Mouse (Mus musculus): ENCODE results near the gene Tnrc18. TPM values are rescaled to one million over a fixed set of nuclear protein-coding genes. Genes with fewer than 3 reads are reported as not detected.
A peak's percentile ranks its signal among the peaks of the same experiment; 100 is the strongest.

Tnrc18 gene
- polyA plus RNA-seq, 1 experiment from 2014 or later, result 61.2 TPM

DNA sequence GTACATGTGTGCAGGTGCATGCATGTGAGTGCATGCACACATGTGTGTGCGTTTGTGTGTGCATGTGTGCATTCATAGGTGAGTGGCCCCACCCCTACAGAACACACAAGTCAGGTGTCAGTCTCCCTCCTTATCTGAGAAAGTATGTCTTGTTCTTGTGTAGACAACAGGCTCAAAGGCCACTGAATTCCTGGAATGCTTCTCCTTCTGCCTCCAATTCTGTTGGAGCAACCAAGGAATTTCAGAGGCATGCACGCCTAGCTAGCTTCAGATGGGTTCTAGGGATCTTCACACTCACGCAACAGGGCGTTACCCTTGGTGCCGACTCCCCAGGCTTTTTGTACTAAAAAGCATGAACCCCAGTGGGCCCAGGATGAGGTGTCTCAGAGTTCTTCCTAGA is 47.8 kb downstream of the Tnrc18 start:
- 82% methylated on average over 5 of the region's 5 CpGs for WGBS
- Histone ChIP-seq H3K27me3 (no peaks in the 10 kb centered on the region), H3K4me2 (no peak overlapping the region), H3K4me1 (replicated peaks) (peaks cover 23% of the 10 kb centered on the region), H3K4me3 (replicated peaks) (no peak overlapping the region), H3K9ac (replicated peaks) (no peak overlapping the region), H3K27ac (peak overlapping the region; percentile 59; the same call in 1 of the 2 replicates), H3K9me3 (no peaks in the 10 kb centered on the region), H3K36me3 (peaks cover 97% of the 10 kb centered on the region)
- no peak for ATAC-seq (ENCODE audit: insufficient number of reproducible peaks, insufficient read depth, low FRiP score, low TSS enrichment, low read depth)

DNA sequence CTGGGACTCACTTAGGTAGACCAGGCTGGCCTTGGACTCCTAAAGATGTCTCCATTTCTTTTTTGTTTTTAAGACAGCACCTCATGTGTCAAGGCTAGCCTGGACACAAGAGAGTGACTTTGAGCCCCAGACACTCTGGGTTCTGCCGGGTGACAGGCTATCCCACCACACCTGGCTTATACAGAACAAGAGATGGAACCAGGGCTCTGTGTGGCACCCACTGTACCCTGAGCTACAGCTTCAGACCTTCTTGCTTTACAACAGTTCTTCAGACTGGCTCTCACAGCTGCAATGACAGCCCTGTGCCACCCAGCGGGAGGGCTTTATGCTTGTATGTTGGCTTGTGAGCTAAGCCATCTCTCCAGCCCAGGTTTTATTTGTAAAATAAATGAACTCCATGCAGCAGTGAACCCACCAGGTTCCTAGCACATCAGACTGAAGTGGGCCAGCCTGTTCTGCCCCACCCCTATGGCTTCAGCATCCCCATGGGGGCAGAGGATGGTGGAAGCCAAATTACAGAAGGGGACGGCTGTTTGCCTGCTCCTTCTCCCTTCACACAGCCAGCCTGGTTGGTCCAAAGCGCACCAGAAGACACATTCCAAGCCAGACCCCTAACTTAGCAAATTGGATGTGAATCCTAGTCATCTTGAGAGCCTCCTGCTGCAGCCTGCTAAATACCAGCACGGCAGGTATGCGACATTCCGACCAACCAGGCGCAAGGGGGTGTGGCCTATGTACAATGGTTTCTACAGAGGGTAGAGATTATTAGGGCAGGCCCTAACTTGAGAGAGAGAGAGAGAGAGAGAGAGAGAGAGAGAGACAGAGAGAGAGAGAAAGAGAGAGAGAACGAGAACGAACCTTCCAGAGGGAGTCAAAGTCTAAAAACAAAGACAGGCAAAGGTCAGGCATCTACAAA is 48.9 kb downstream of the Tnrc18 start:
- Histone ChIP-seq H3K9ac (replicated peaks) (peak overlapping the region; percentile 42; the same call in 1 of the 2 replicates), H3K4me1 (replicated peaks) (peaks cover 23% of the 10 kb centered on the region), H3K27me3 (no peaks in the 10 kb centered on the region), H3K4me3 (replicated peaks) (no peak overlapping the region), H3K4me2 (no peak overlapping the region), H3K36me3 (peaks cover 97% of the 10 kb centered on the region), H3K27ac (peak overlapping the region; percentile 79; the same call in 1 of the 2 replicates), H3K9me3 (no peaks in the 10 kb centered on the region)
- ATAC-seq (ENCODE audit: insufficient number of reproducible peaks, insufficient read depth, low FRiP score, low TSS enrichment, low read depth), result no peak
- WGBS, result 49% methylated on average over 10 of the region's 10 CpGs

GRCm38 (mm10) chr5:142767937-142768336 is 49.5 kb downstream of the Tnrc18 start:
- Histone ChIP-seq H3K4me1 (replicated peaks) (peaks cover 23% of the 10 kb centered on the region), H3K9me3 (no peaks in the 10 kb centered on the region), H3K36me3 (peaks cover 97% of the 10 kb centered on the region), H3K4me2 (no peak overlapping the region), H3K9ac (replicated peaks) (no peak overlapping the region), H3K4me3 (replicated peaks) (no peak overlapping the region), H3K27ac (0 out of 2 replicates have a peak overlapping the region, but pooled peaks have one; percentile 79), H3K27me3 (no peaks in the 10 kb centered on the region)
- 24% methylated on average over 7 of the region's 7 CpGs for WGBS
- ATAC-seq (ENCODE audit: insufficient number of reproducible peaks, insufficient read depth, low FRiP score, low TSS enrichment, low read depth), result no peak

- no peak overlapping the region for H3K4me2 ChIP-seq
- H3K36me3 ChIP-seq, result peaks cover 97% of the 10 kb centered on the region
- no peak overlapping the region for H3K27ac ChIP-seq
- peaks cover 23% of the 10 kb centered on the region for H3K4me1 ChIP-seq (replicated peaks)
- 90% methylated on average over 3 of the region's 3 CpGs for WGBS
- H3K9me3 ChIP-seq, result no peaks in the 10 kb centered on the region
- H3K27me3 ChIP-seq, result no peaks in the 10 kb centered on the region
- H3K4me3 ChIP-seq (replicated peaks), result no peak overlapping the region
- H3K9ac ChIP-seq (replicated peaks), result no peak overlapping the region
- ATAC-seq (ENCODE audit: insufficient number of reproducible peaks, insufficient read depth, low FRiP score, low TSS enrichment, low read depth), result no peak
These were observed 50.8 kb downstream of the Tnrc18 start for GRCm38 (mm10) chr5:142766708-142767107.

- no peaks in the 10 kb centered on the region for H3K9me3 ChIP-seq
- no peaks in the 10 kb centered on the region for H3K27me3 ChIP-seq
- no peak overlapping the region for H3K4me2 ChIP-seq
- ATAC-seq (ENCODE audit: insufficient number of reproducible peaks, insufficient read depth, low FRiP score, low TSS enrichment, low read depth), result no peak
- H3K36me3 ChIP-seq, result peaks cover 97% of the 10 kb centered on the region
- H3K4me3 ChIP-seq (replicated peaks), result no peak overlapping the region
- H3K4me1 ChIP-seq (replicated peaks), result peaks cover 17% of the 10 kb centered on the region
- WGBS, result 85% methylated on average over 15 of the region's 15 CpGs
- no peak overlapping the region for H3K27ac ChIP-seq
- H3K9ac ChIP-seq (replicated peaks), result no peak overlapping the region
These were observed 52.6 kb downstream of the Tnrc18 start for GRCm38 (mm10) chr5:142764889-142765288.

GRCm38 (mm10) chr5:142764306-142764705 is 53.2 kb downstream of the Tnrc18 start:
- Histone ChIP-seq H3K4me2 (no peak overlapping the region), H3K9ac (replicated peaks) (no peak overlapping the region), H3K27ac (0 out of 2 replicates have a peak overlapping the region, but pooled peaks have one; percentile 23), H3K27me3 (no peaks in the 10 kb centered on the region), H3K36me3 (peaks cover 97% of the 10 kb centered on the region), H3K4me3 (replicated peaks) (no peak overlapping the region), H3K4me1 (replicated peaks) (peaks cover 11% of the 10 kb centered on the region), H3K9me3 (no peaks in the 10 kb centered on the region)
- no peak for ATAC-seq (ENCODE audit: insufficient number of reproducible peaks, insufficient read depth, low FRiP score, low TSS enrichment, low read depth)
- WGBS, result 56% methylated on average over 10 of the region's 11 CpGs

- no peak for ATAC-seq (ENCODE audit: insufficient number of reproducible peaks, insufficient read depth, low FRiP score, low TSS enrichment, low read depth)
These were observed 55.2 kb downstream of the Tnrc18 start for GRCm38 (mm10) chr5:142762082-142762807.

DNA sequence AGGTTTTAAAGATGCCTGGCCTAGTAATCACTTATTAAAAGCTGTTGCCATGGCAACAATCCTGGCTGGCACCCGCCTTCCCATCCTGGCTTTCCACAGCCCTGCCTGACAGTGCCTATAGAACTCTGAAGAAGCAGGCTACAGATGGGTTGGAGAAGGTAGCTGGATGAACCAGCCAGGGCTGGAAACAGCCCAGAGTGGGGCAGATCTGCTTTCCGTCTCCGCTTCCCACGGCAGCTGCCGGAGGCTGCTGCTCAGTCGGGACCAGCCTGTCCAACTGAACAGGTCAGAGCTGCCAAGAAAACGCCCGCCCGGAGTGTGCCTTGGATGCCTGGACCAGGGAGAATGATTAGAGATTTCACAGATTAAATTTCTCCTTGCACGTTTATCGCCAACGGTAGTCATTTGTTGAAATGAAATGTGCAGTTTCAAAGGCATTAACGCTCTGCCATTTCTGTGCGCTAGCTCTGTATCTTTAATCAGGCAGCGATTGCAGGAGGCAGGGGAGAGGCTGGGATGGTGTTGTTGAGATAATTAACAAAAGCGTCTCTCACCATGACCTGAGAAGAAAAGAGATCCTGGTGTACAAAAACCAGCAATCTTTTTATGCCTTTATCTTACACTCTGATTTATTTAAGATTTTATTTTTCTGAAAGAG is 56.0 kb downstream of the Tnrc18 start:
- Histone ChIP-seq H3K27me3 (no peaks in the 10 kb centered on the region), H3K36me3 (peaks cover 100% of the 10 kb centered on the region), H3K4me1 (replicated peaks) (no peaks in the 10 kb centered on the region), H3K4me2 (no peak overlapping the region), H3K9ac (replicated peaks) (no peak overlapping the region), H3K27ac (no peak overlapping the region), H3K4me3 (replicated peaks) (no peak overlapping the region), H3K9me3 (no peaks in the 10 kb centered on the region)
- no peak for ATAC-seq (ENCODE audit: insufficient number of reproducible peaks, insufficient read depth, low FRiP score, low TSS enrichment, low read depth)
- 93% methylated on average over 16 of the region's 16 CpGs for WGBS

More at GRCm38 (mm10) chr5:142762082-142762807, 55.2 kb downstream of the Tnrc18 start:
- H3K27ac ChIP-seq, result no peak overlapping the region
- no peaks in the 10 kb centered on the region for H3K27me3 ChIP-seq
- H3K4me3 ChIP-seq (replicated peaks), result no peak overlapping the region
- no peaks in the 10 kb centered on the region for H3K9me3 ChIP-seq
- 95% methylated on average over 21 of the region's 21 CpGs for WGBS
- H3K36me3 ChIP-seq, result peaks cover 100% of the 10 kb centered on the region
- H3K4me1 ChIP-seq (replicated peaks), result no peaks in the 10 kb centered on the region
- H3K9ac ChIP-seq (replicated peaks), result no peak overlapping the region
- H3K4me2 ChIP-seq, result no peak overlapping the region

DNA sequence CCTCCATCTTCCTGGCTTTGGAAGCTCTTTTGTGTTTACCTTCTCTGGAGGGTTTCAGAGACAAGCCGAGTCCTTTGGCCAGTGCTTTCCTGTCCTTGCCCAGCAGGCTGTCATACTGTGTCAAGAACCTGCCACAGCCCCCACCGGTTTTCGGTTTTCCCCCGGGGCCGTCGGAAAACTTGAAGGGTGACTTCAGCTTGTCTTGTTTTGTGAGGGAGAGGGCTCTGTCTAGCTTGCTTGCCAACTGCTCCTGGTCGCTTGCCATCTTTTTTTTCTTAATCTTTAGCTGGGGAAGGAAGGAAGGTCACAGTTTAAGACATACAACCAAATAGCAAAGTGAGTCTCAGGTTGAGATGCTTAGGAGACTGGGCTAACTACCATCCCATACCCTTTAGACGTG is 57.7 kb downstream of the Tnrc18 start:
- peaks cover 100% of the 10 kb centered on the region for H3K36me3 ChIP-seq
- 91% methylated on average over 8 of the region's 8 CpGs for WGBS
- H3K9ac ChIP-seq (replicated peaks), result no peak overlapping the region
- H3K27ac ChIP-seq, result no peak overlapping the region
- H3K4me2 ChIP-seq, result no peak overlapping the region
- no peaks in the 10 kb centered on the region for H3K4me1 ChIP-seq (replicated peaks)
- ATAC-seq (ENCODE audit: insufficient number of reproducible peaks, insufficient read depth, low FRiP score, low TSS enrichment, low read depth), result no peak
- no peak overlapping the region for H3K4me3 ChIP-seq (replicated peaks)
- no peaks in the 10 kb centered on the region for H3K27me3 ChIP-seq
- H3K9me3 ChIP-seq, result no peaks in the 10 kb centered on the region

GRCm38 (mm10) chr5:142752241-142752640 is 65.2 kb downstream of the Tnrc18 start:
- Histone ChIP-seq H3K9ac (replicated peaks) (no peak overlapping the region), H3K36me3 (peaks cover 100% of the 10 kb centered on the region), H3K27ac (no peak overlapping the region), H3K4me1 (replicated peaks) (no peaks in the 10 kb centered on the region), H3K4me3 (replicated peaks) (no peak overlapping the region), H3K9me3 (no peaks in the 10 kb centered on the region), H3K27me3 (no peaks in the 10 kb centered on the region), H3K4me2 (no peak overlapping the region)
- WGBS, result 56% methylated on average over 13 of the region's 13 CpGs
- no peak for ATAC-seq (ENCODE audit: insufficient number of reproducible peaks, insufficient read depth, low FRiP score, low TSS enrichment, low read depth)

DNA sequence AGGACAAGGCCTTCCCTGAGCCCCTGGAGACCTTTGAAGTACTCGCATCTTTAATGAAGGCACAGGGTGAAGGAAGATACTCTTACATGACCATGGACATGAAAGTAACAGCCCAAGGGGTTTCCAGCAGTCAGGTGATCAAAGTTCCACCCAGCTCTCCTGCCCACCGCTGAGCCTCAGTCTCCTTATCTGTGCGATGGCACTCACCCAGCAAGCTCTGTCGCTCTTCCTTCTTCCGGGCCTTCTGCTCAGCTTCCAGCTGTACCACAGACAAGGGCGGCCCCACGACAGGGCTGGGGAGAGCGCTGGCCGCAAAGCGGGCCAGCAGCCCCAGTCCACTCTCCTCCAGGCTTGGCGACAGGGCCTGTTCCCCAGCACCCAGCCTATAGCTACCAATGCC is 67.3 kb downstream of the Tnrc18 start:
- H3K27ac ChIP-seq, result no peak overlapping the region
- H3K9me3 ChIP-seq, result no peaks in the 10 kb centered on the region
- 90% methylated on average over 11 of the region's 11 CpGs for WGBS
- H3K4me3 ChIP-seq (replicated peaks), result no peak overlapping the region
- no peak overlapping the region for H3K4me2 ChIP-seq
- peaks cover 99% of the 10 kb centered on the region for H3K36me3 ChIP-seq
- no peaks in the 10 kb centered on the region for H3K4me1 ChIP-seq (replicated peaks)
- H3K27me3 ChIP-seq, result no peaks in the 10 kb centered on the region
- ATAC-seq (ENCODE audit: insufficient number of reproducible peaks, insufficient read depth, low FRiP score, low TSS enrichment, low read depth), result no peak
- no peak overlapping the region for H3K9ac ChIP-seq (replicated peaks)
